In genomic region chr1:191062241-191062780, GRCm38 (mm10) we compare ENCODE assay signal across 8 mouse cellular contexts. TPM values are rescaled to one million over a fixed set of nuclear protein-coding genes. Genes with fewer than 3 reads are reported as not detected.
DNase-seq lines count a peak whose midpoint lies in the region; ATAC-seq and TF ChIP-seq lines count a peak whose summit lies in the region.

No protein-coding gene starts in this region.

- peak overlapping the region; percentile 94 for H3K4me3 ChIP-seq in heart, embryonic 11.5 days (ENCODE audit: low read depth, low read length)
- peak overlapping the region; percentile 96 for H3K4me3 ChIP-seq in G1E (ENCODE audit: low read depth, low read length)
- H3K4me3 ChIP-seq in megakaryocyte, embryonic 14.5 days (replicated peaks): peak overlapping the region; percentile 99

- peaks cover 5% of the 10 kb centered on the region; the same call in 1 of the 2 replicates for H3K36me3 ChIP-seq in heart, embryonic 11.5 days (ENCODE audit: control insufficient read depth, insufficient read depth, low read length)
- H3K36me3 ChIP-seq in G1E (replicated peaks): peaks cover 52% of the 10 kb centered on the region
- peaks cover 49% of the 10 kb centered on the region for H3K36me3 ChIP-seq in megakaryocyte, embryonic 14.5 days (replicated peaks; ENCODE audit: low read length)

- no peak for DNase-seq in heart, postnatal 4 days
- DNase-seq in G1E (ENCODE audit: low spot score): no peak
- DNase-seq in spleen, postnatal 4 days (ENCODE audit: low spot score in 2 of 2): no peak
- DNase-seq in cerebellum, postnatal 4 days (ENCODE audit: low spot score in 2 of 2): no peak
- no peak for DNase-seq in spleen, adult 18-20 months

- H3K27me3 ChIP-seq in heart, embryonic 11.5 days (ENCODE audit: control insufficient read depth, insufficient read depth, low read length): no peaks in the 10 kb centered on the region
- no peaks in the 10 kb centered on the region for H3K27me3 ChIP-seq in G1E (ENCODE audit: insufficient read depth, low read length)
- no peaks in the 10 kb centered on the region for H3K27me3 ChIP-seq in megakaryocyte, embryonic 14.5 days (replicated peaks)

- ATAC-seq in heart, embryonic 11.5 days (replicated peaks; ENCODE audit: insufficient number of reproducible peaks, low FRiP score, low TSS enrichment): no peak
- no peak for ATAC-seq in G1E (ENCODE audit: extremely low read depth, insufficient number of reproducible peaks, low FRiP score, poor library complexity, severe bottlenecking)
- peak; percentile 20; the same call in 1 of the 2 replicates for ATAC-seq in granulocyte monocyte progenitor cell, adult 5-6 weeks (replicated peaks; ENCODE audit: poor library complexity, severe bottlenecking)

- peaks cover 4% of the 10 kb centered on the region for H3K4me1 ChIP-seq in heart, embryonic 11.5 days (ENCODE audit: control insufficient read depth, insufficient read depth, low read length)
- H3K4me1 ChIP-seq in G1E (ENCODE audit: insufficient read depth, low read depth, low read length): peaks cover 32% of the 10 kb centered on the region
- peaks cover 55% of the 10 kb centered on the region for H3K4me1 ChIP-seq in megakaryocyte, embryonic 14.5 days

- WGBS in heart, embryonic 11.5 days (ENCODE audit: insufficient replicate concordance): 9% methylated on average over 15 of the region's 15 CpGs

- no peak for TF ChIP-seq CTCF in G1E (IDR thresholded peaks at IDR 0.05; ENCODE audit: low read depth, low read length)

- H3K9ac ChIP-seq in heart, embryonic 11.5 days (ENCODE audit: low read depth, low read length): peak overlapping the region; percentile 93

- peak overlapping the region; percentile 75 for H3K4me2 ChIP-seq in heart, embryonic 11.5 days

- H3K9me3 ChIP-seq in heart, embryonic 11.5 days (replicated peaks; ENCODE audit: control insufficient read depth, low read length): no peaks in the 10 kb centered on the region
- H3K9me3 ChIP-seq in G1E (replicated peaks): no peaks in the 10 kb centered on the region
- no peaks in the 10 kb centered on the region for H3K9me3 ChIP-seq in megakaryocyte, embryonic 14.5 days

- no peak overlapping the region; the same call in 1 of the 2 replicates for H3K27ac ChIP-seq in heart, embryonic 11.5 days (ENCODE audit: low read depth, low read length)

RNA-seq across cellular contexts. Expression of gene Tatdn3, which starts 0.4 kb away (rescaled TPM):
- 19.6 and 20.3 TPM in 2 replicates for polyA plus RNA-seq in heart, embryonic 11.5 days (2014; fragmentation: Nextera tagmentation; extraction: Ambion mirVana)
- total RNA-seq in heart, postnatal 4 days (2021): 10 to 100 TPM; 19.4 to 23.5 TPM
- total RNA-seq in G1E (2014; fragmentation: Nextera tagmentation): 33.6 and 53.0 TPM in 2 replicates
- 36.8 and 50.0 TPM in 2 replicates for total RNA-seq in G1E (2017)
- polyA plus RNA-seq in G1E (2012): 0.77 and 1.6 TPM in 2 replicates
- 4.0 and 21.4 TPM in 2 replicates for total RNA-seq in granulocyte monocyte progenitor cell, adult 5-6 weeks (2014; fragmentation: Nextera tagmentation)
- 9.3 and 12.5 TPM in 2 replicates for total RNA-seq in granulocyte monocyte progenitor cell, adult 5-6 weeks (2017)
- polyA plus RNA-seq in megakaryocyte, embryonic 14.5 days (2012; ENCODE audit: insufficient read depth, low replicate concordance): 1.3 TPM in 1 of 2 replicates, not detected in the other

RNA-seq across cellular contexts. Expression of gene Nsl1, which starts 0.5 kb away (rescaled TPM):
- 12.7 and 14.0 TPM in 2 replicates for polyA plus RNA-seq in heart, embryonic 11.5 days (2014; fragmentation: Nextera tagmentation; extraction: Ambion mirVana)
- total RNA-seq in heart, postnatal 4 days (2021): 1 to 10 TPM; 6.7 to 6.8 TPM
- total RNA-seq in G1E (2014; fragmentation: Nextera tagmentation) (12.5 and 13.4 TPM in 2 replicates), G1E (2017) (18.1 and 22.1 TPM in 2 replicates)
- polyA plus RNA-seq in G1E (2012): 19.4 and 25.6 TPM in 2 replicates
- total RNA-seq in granulocyte monocyte progenitor cell, adult 5-6 weeks (2014; fragmentation: Nextera tagmentation): 11.1 and 12.6 TPM in 2 replicates
- 14.1 and 17.6 TPM in 2 replicates for total RNA-seq in granulocyte monocyte progenitor cell, adult 5-6 weeks (2017)
- 1.3 TPM in 1 of 2 replicates, not detected in the other for polyA plus RNA-seq in megakaryocyte, embryonic 14.5 days (2012; ENCODE audit: insufficient read depth, low replicate concordance)

RNA-seq across cellular contexts. Expression of gene Spata45, which starts 25.9 kb away (rescaled TPM):
- 0.86 TPM in 1 of 2 replicates, not detected in the other for polyA plus RNA-seq in heart, embryonic 11.5 days (2014; fragmentation: Nextera tagmentation; extraction: Ambion mirVana)
- total RNA-seq in heart, postnatal 4 days (2021): not detected
- total RNA-seq in G1E (2014; fragmentation: Nextera tagmentation) (not detected in 2 replicates), G1E (2017) (not detected in 2 replicates)
- polyA plus RNA-seq in G1E (2012): not detected in 2 replicates
- total RNA-seq in granulocyte monocyte progenitor cell, adult 5-6 weeks (2014; fragmentation: Nextera tagmentation): not detected in 2 replicates
- not detected in 2 replicates for total RNA-seq in granulocyte monocyte progenitor cell, adult 5-6 weeks (2017)
- polyA plus RNA-seq in megakaryocyte, embryonic 14.5 days (2012; ENCODE audit: insufficient read depth, low replicate concordance): not detected in 2 replicates

RNA-seq across cellular contexts. Expression of gene Batf3, which starts 35.3 kb away (rescaled TPM):
- polyA plus RNA-seq in heart, embryonic 11.5 days (2014; fragmentation: Nextera tagmentation; extraction: Ambion mirVana): 3.9 and 5.1 TPM in 2 replicates
- 1 to 10 TPM; 1.7 to 1.8 TPM for total RNA-seq in heart, postnatal 4 days (2021)
- total RNA-seq in G1E (2014; fragmentation: Nextera tagmentation) (not detected in 2 replicates), G1E (2017) (0.11 TPM in 1 of 2 replicates, not detected in the other)
- polyA plus RNA-seq in G1E (2012): 0.09 TPM in 1 of 2 replicates, not detected in the other
- total RNA-seq in granulocyte monocyte progenitor cell, adult 5-6 weeks (2014; fragmentation: Nextera tagmentation): not detected in 2 replicates
- total RNA-seq in granulocyte monocyte progenitor cell, adult 5-6 weeks (2017): not detected in 2 replicates
- polyA plus RNA-seq in megakaryocyte, embryonic 14.5 days (2012; ENCODE audit: insufficient read depth, low replicate concordance): 2.0 TPM in 1 of 2 replicates, not detected in the other

RNA-seq across cellular contexts. Expression of gene Flvcr1, which starts 36.4 kb away (rescaled TPM):
- polyA plus RNA-seq in heart, embryonic 11.5 days (2014; fragmentation: Nextera tagmentation; extraction: Ambion mirVana): 5.4 and 5.6 TPM in 2 replicates
- total RNA-seq in heart, postnatal 4 days (2021): 10 to 100 TPM; 12.6 to 13.0 TPM
- 18.7 and 20.2 TPM in 2 replicates for total RNA-seq in G1E (2014; fragmentation: Nextera tagmentation)
- total RNA-seq in G1E (2017): 21.9 and 22.5 TPM in 2 replicates
- 8.2 and 8.8 TPM in 2 replicates for polyA plus RNA-seq in G1E (2012)
- 25.1 and 29.5 TPM in 2 replicates for total RNA-seq in granulocyte monocyte progenitor cell, adult 5-6 weeks (2014; fragmentation: Nextera tagmentation)
- 27.0 and 32.6 TPM in 2 replicates for total RNA-seq in granulocyte monocyte progenitor cell, adult 5-6 weeks (2017)
- 3.2 and 13.7 TPM in 2 replicates for polyA plus RNA-seq in megakaryocyte, embryonic 14.5 days (2012; ENCODE audit: insufficient read depth, low replicate concordance)
